Mouse (Mus musculus) adrenal gland, adult 18-20 months (tissue): ENCODE results near the gene Acsl6. TPM values are rescaled to one million over a fixed set of nuclear protein-coding genes. Genes with fewer than 3 reads are reported as not detected.
A peak's percentile ranks its signal among the peaks of the same experiment; 100 is the strongest.

Source experiments
- DNase-seq, 2 experiments: peaks; one replicate each; pipeline ENCODE4 v3.0.0; 2021 to 2022; ENCODE audit warnings: low spot score in 2 of 2
- total RNA-seq, 2 experiments: library from RNA; stranded (reverse); gene quantifications; 1 replicate in 1 of 2; 2 replicates in 1 of 2; pipeline ENCODE4 v1.2.3; 2021

Gene Acsl6
- total RNA-seq, 2 experiments from 2014 or later: 4.7 to 7.7 TPM

GRCm38 (mm10) chr11:54305331-54305730 lies 1.7 kb downstream of the Acsl6 start:
- no peak for DNase-seq

GRCm38 (mm10) chr11:54307139-54307816 lies 3.7 kb downstream of the Acsl6 start:
- DNase-seq: peak; percentile 56 to 63

- no peak for DNase-seq
Measured at GRCm38 (mm10) chr11:54310588-54310987, 7.0 kb downstream of the Acsl6 start.

GRCm38 (mm10) chr11:54312021-54312420 lies 8.4 kb downstream of the Acsl6 start:
- DNase-seq: peak; percentile 20 to 22

GRCm38 (mm10) chr11:54312603-54313002 lies 9.0 kb downstream of the Acsl6 start:
- no peak for DNase-seq

- DNase-seq: no peak
Measured at GRCm38 (mm10) chr11:54313391-54314360, 10.1 kb downstream of the Acsl6 start.

GRCm38 (mm10) chr11:54314740-54315139 lies 11.1 kb downstream of the Acsl6 start:
- DNase-seq: no peak

GRCm38 (mm10) chr11:54315336-54315735 lies 11.7 kb downstream of the Acsl6 start:
- no peak for DNase-seq

GRCm38 (mm10) chr11:54317361-54317760 lies 13.8 kb downstream of the Acsl6 start:
- DNase-seq: no peak

- DNase-seq: no peak
Measured at GRCm38 (mm10) chr11:54317795-54318194, 14.2 kb downstream of the Acsl6 start.

- no peak for DNase-seq
Measured at GRCm38 (mm10) chr11:54321802-54322532, 18.4 kb downstream of the Acsl6 start.

GRCm38 (mm10) chr11:54331463-54332183 lies 28.0 kb downstream of the Acsl6 start:
- no peak for DNase-seq

- DNase-seq: no peak
Measured at GRCm38 (mm10) chr11:54336165-54336707, 32.6 kb downstream of the Acsl6 start.

- DNase-seq: no peak
Measured at GRCm38 (mm10) chr11:54343703-54344102, 40.1 kb downstream of the Acsl6 start.

GRCm38 (mm10) chr11:54351704-54352103 lies 48.1 kb downstream of the Acsl6 start:
- DNase-seq: no peak

- DNase-seq: no peak
Measured at GRCm38 (mm10) chr11:54353121-54353576, 49.6 kb downstream of the Acsl6 start.

GRCm38 (mm10) chr11:54354595-54355563 lies 51.3 kb downstream of the Acsl6 start:
- peak; percentile 10 to 25 for DNase-seq

- DNase-seq: no peak
Measured at GRCm38 (mm10) chr11:54355564-54355955, 52.0 kb downstream of the Acsl6 start.

GRCm38 (mm10) chr11:54356676-54357075 lies 53.1 kb downstream of the Acsl6 start:
- peak in 1 of 2 experiments; percentile 36 for DNase-seq
